Mouse (Mus musculus) neural tube, postnatal 0 days (tissue): ENCODE measurements around the gene Gstt1. TPM values are rescaled to one million over a fixed set of nuclear protein-coding genes. Genes with fewer than 3 reads are reported as not detected.

Source experiments
- polyA plus RNA-seq: library from polyadenylated mRNA; unstranded; fragments of >200 nt; fragmentation: Nextera tagmentation; extraction: Ambion mirVana; gene quantifications from 2 replicates; pipeline ENCODE4 v1.2.1, GENCODE M21; 2015

Gene Gstt1
- 20.0 and 24.8 TPM in 2 replicates for polyA plus RNA-seq

DNA sequence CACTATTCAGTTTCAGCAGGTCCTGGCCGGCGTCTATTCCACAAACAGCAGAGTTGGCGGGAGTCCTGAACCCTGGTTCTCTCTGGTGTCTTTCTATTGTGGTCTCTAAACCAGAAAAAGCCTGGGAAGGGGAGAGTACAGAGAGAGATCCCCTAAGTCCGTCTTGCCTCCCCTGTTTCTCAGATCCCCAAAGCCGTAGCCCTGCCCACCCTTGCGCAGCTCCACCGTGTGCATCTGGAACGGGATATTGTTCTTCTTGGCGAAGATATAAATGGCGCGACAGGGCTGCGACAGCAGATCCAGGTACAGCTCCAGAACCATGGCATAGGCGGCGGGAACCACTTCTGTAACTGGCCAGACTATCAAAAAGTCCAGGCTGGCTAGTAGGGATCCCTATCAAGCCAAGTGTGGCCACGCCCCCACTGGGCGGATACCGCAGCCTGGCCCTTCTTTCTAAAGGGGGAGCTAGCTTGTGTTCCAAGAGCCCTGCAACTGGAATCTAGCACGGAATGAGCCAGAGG is at the start of gene Gstt1:
Gene Gstt1, minus strand, starts transcription at position 409 of the 521 bp plus-strand sequence.

GRCm38 (mm10) chr10:75837248-75837759 is 38.9 kb upstream of the Gstt1 start, which contains the start of gene Gstt2:
Gstt2 (minus strand) TSS chr10:75837424.

GRCm38 (mm10) chr10:75822443-75822842 is 24.1 kb upstream of the Gstt1 start, which contains the start of gene Gstt4:
Gstt4 (minus strand) TSS chr10:75822543.

GRCm38 (mm10) chr10:75780769-75781578 is 17.4 kb downstream of the Gstt1 start, which contains the start of the genes Gm20441 and Gstt3:
Gm20441 (minus strand) TSS chr10:75780954.
Gstt3 (minus strand) TSS chr10:75781414.

DNA sequence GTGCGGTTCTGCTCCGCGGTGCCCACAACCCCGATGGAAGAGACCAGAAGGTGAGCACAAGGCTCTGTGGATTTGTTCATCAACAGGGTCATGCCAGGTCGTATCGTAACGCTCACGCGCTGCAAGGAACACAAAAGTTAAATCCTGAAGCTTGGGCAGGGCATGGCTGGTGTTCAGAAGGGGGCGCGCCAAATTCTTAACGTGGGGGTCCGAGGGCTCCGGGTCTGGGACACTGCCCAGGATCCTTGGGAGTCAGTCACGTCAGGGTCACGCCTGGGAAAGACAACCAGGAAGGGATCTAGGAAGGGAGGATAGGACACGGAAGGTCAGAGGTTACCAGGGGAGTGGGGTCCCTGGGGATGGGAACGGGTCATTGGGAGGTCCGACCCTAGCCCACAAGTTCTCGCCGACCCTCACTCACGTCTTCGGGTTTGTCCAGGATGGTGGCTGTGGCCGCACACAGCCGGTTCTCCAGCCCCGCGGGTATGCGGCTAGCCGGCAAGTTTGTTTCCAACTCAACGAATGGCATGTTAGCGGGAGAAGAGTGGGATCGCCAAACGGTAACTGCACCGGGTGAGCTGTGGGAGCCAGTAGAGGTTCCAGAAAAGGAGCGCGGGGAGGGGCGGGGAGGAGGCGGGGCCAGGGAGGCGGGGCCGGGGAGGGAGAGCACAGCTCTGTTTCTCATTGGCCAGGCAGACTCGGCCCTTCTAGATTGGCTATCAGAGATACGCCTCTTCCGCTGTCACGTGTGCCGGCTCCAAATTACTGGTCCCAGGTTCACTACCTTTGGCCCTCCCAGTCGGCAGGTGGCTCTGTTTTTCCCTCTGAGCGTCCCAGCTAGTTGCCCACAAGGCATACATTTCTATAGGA is 25.4 kb downstream of the Gstt1 start, which contains the start of gene Ddt:
Gene Ddt, minus strand, starts transcription at position 620 of the 870 bp plus-strand sequence.

GRCm38 (mm10) chr10:75763682-75764518 is 34.5 kb downstream of the Gstt1 start, which contains the start of gene Cabin1:
Cabin1 (minus strand) TSS chr10:75764341.

Other genes with a start within 250 kb of the Gstt1 start
- gene Lrrc75b, start 238.3 kb downstream of the Gstt1 start, polyA plus RNA-seq = 29.6 and 35.6 TPM in 2 replicates
- gene Ggt1, start 237.0 kb downstream of the Gstt1 start, polyA plus RNA-seq = 1.2 and 1.6 TPM in 2 replicates
- 1.6 and 1.9 TPM in 2 replicates for gene Ggt5, start 209.2 kb downstream of the Gstt1 start, polyA plus RNA-seq
- 24.7 and 25.7 TPM in 2 replicates for gene Susd2, start 154.6 kb downstream of the Gstt1 start, polyA plus RNA-seq
- 28.6 and 30.3 TPM in 2 replicates for gene Cabin1, start 34.2 kb downstream of the Gstt1 start, polyA plus RNA-seq
- gene Ddt, start 25.2 kb downstream of the Gstt1 start, polyA plus RNA-seq = 128 and 167 TPM in 2 replicates
- gene Gm20441, start 17.6 kb downstream of the Gstt1 start, polyA plus RNA-seq = not detected in 2 replicates
- gene Gstt3, start 17.2 kb downstream of the Gstt1 start, polyA plus RNA-seq = 2.0 and 2.7 TPM in 2 replicates
- not detected in 2 replicates for gene Gstt4, start 24.0 kb upstream of the Gstt1 start, polyA plus RNA-seq
- 9.0 and 9.8 TPM in 2 replicates for gene Gstt2, start 38.8 kb upstream of the Gstt1 start, polyA plus RNA-seq
- gene Mif, start 61.7 kb upstream of the Gstt1 start, polyA plus RNA-seq = 1,854 and 1,938 TPM in 2 replicates
- gene Derl3, start 94.8 kb upstream of the Gstt1 start, polyA plus RNA-seq = 0.65 and 1.5 TPM in 2 replicates
- gene Smarcb1, start 123.0 kb upstream of the Gstt1 start, polyA plus RNA-seq = 176 and 183 TPM in 2 replicates
- 372 and 376 TPM in 2 replicates for gene Chchd10, start 134.5 kb upstream of the Gstt1 start, polyA plus RNA-seq
- gene Mmp11, start 137.9 kb upstream of the Gstt1 start, polyA plus RNA-seq = 10.3 and 10.5 TPM in 2 replicates
- gene Gm867, start 142.1 kb upstream of the Gstt1 start, polyA plus RNA-seq = 1.7 and 2.3 TPM in 2 replicates
- 1.5 TPM in 1 of 2 replicates, not detected in the other for gene Vpreb3, start 144.5 kb upstream of the Gstt1 start, polyA plus RNA-seq
- gene Gm5134, start 155.9 kb upstream of the Gstt1 start, polyA plus RNA-seq = not detected in 2 replicates
- gene Zfp280b, start 234.1 kb upstream of the Gstt1 start, polyA plus RNA-seq = 7.8 and 10.4 TPM in 2 replicates